Mouse (Mus musculus) limb, embryonic 13.5 days (tissue): ENCODE results near the gene Cldn15. TPM values are rescaled to one million over a fixed set of nuclear protein-coding genes. Genes with fewer than 3 reads are reported as not detected.

Experiments
- ATAC-seq: fragments of 200-750 bp; cut with Nextera tagmentation; 2 replicates; pipeline ENCODE4 v1.8.0; 2017; ENCODE audit warnings: low read depth, moderate number of reproducible peaks, moderate TSS enrichment; ENCODE audit not compliant: low FRiP score
- H3K27ac ChIP-seq: fragments of 300-500 bp; sonication (generic); 2 replicates; pipeline ENCODE4 v1.5.1; 2015; ENCODE audit warnings: inconsistent platforms, mild to moderate bottlenecking, moderate library complexity
- H3K27me3 ChIP-seq: fragments of 300-500 bp; sonication (generic); 2 replicates; pipeline ENCODE4 v1.6.1; 2015; ENCODE audit warnings: mild to moderate bottlenecking, inconsistent platforms
- H3K36me3 ChIP-seq: fragments of 300-500 bp; sonication (generic); 2 replicates; pipeline ENCODE4 v1.6.1; 2015; ENCODE audit warnings: inconsistent platforms, mild to moderate bottlenecking, moderate library complexity
- H3K4me1 ChIP-seq: fragments of 300-500 bp; sonication (generic); 2 replicates; pipeline ENCODE4 v1.6.1; 2015; ENCODE audit warnings: inconsistent platforms
- H3K4me2 ChIP-seq: fragments of 300-500 bp; sonication (generic); replicated peaks from 2 replicates; pipeline ENCODE4 v1.6.1; 2015; ENCODE audit warnings: inconsistent platforms, mild to moderate bottlenecking, moderate library complexity
- H3K4me3 ChIP-seq: fragments of 300-500 bp; sonication (generic); 2 replicates; pipeline ENCODE4 v1.5.1; 2015; ENCODE audit warnings: moderate library complexity, mild to moderate bottlenecking, inconsistent platforms
- H3K9ac ChIP-seq: fragments of 300-500 bp; sonication (generic); 2 replicates; pipeline ENCODE4 v1.6.1; 2015; ENCODE audit warnings: mild to moderate bottlenecking, inconsistent platforms
- H3K9me3 ChIP-seq: fragments of 300-500 bp; sonication (generic); 2 replicates; pipeline ENCODE4 v1.6.1; 2016; ENCODE audit warnings: inconsistent platforms
- WGBS: fragments of 180-500 bp; shearing (Covaris S2); methylation state at CpG from one replicate; pipeline ENCODE4 v1.1.7; 2015; 5-methylcytosine and 5-hydroxymethylcytosine counted together
- microRNA counts: library from miRNA; unstranded; fragments of <30 nt; microRNA quantifications from one replicate; lab custom pipeline; 2016
- microRNA-seq: library from miRNA; unstranded; fragments of <30 nt; microRNA quantifications from one replicate; pipeline ENCODE4, GENCODE M21; 2016
- polyA plus RNA-seq: library from polyadenylated mRNA; unstranded; fragments of >200 nt; fragmentation: Nextera tagmentation; extraction: Ambion mirVana; gene quantifications from 2 replicates; pipeline ENCODE4 v1.2.1, GENCODE M21; 2015

Gene Cldn15
- polyA plus RNA-seq, 1 experiment from 2014 or later, result 0.10 TPM

- peaks cover 63% of the 10 kb centered on the region for H3K36me3 ChIP-seq
- no peak overlapping the region for H3K27ac ChIP-seq
- H3K9me3 ChIP-seq, result no peaks in the 10 kb centered on the region
- 67% methylated on average over 7 of the region's 7 CpGs for WGBS
- no peak for ATAC-seq
- H3K27me3 ChIP-seq, result no peaks in the 10 kb centered on the region
- H3K4me3 ChIP-seq, result peak overlapping the region; percentile 84
- H3K4me2 ChIP-seq, result peak overlapping the region; percentile 88
- H3K4me1 ChIP-seq, result peaks cover 21% of the 10 kb centered on the region
- peak overlapping the region; percentile 95 for H3K9ac ChIP-seq
These were observed 22.0 kb downstream of the Cldn15 start for GRCm38 (mm10) chr5:136988420-136988819.

- Histone ChIP-seq H3K4me1 (peaks cover 21% of the 10 kb centered on the region), H3K36me3 (peaks cover 63% of the 10 kb centered on the region), H3K4me3 (no peak overlapping the region), H3K27me3 (no peaks in the 10 kb centered on the region), H3K4me2 (no peak overlapping the region), H3K9ac (no peak overlapping the region), H3K27ac (no peak overlapping the region), H3K9me3 (no peaks in the 10 kb centered on the region)
- ATAC-seq, result no peak
- WGBS, result 88% methylated on average over 6 of the region's 6 CpGs
These were observed 23.4 kb downstream of the Cldn15 start for GRCm38 (mm10) chr5:136989801-136990200.

- H3K9ac ChIP-seq, result no peak overlapping the region
- H3K36me3 ChIP-seq, result peaks cover 22% of the 10 kb centered on the region
- 65% methylated on average over 5 of the region's 5 CpGs for WGBS
- no peaks in the 10 kb centered on the region for H3K9me3 ChIP-seq
- no peak overlapping the region for H3K4me3 ChIP-seq
- H3K4me2 ChIP-seq, result no peak overlapping the region
- H3K27ac ChIP-seq, result no peak overlapping the region
- no peak for ATAC-seq
- peaks cover 14% of the 10 kb centered on the region; the same call in 1 of the 2 replicates for H3K4me1 ChIP-seq
- no peaks in the 10 kb centered on the region for H3K27me3 ChIP-seq
These were observed 33.0 kb downstream of the Cldn15 start for GRCm38 (mm10) chr5:136999449-136999848.

- no peak for ATAC-seq
- Histone ChIP-seq H3K4me1 (peaks cover 14% of the 10 kb centered on the region; the same call in 1 of the 2 replicates), H3K9ac (no peak overlapping the region), H3K4me2 (no peak overlapping the region), H3K27me3 (no peaks in the 10 kb centered on the region), H3K9me3 (no peaks in the 10 kb centered on the region), H3K4me3 (no peak overlapping the region), H3K27ac (no peak overlapping the region), H3K36me3 (peaks cover 10% of the 10 kb centered on the region)
- WGBS, result 84% methylated on average over 2 of the region's 2 CpGs
These were observed 34.2 kb downstream of the Cldn15 start for GRCm38 (mm10) chr5:137000612-137001011.

- no peaks in the 10 kb centered on the region for H3K4me1 ChIP-seq
- H3K27me3 ChIP-seq, result no peaks in the 10 kb centered on the region
- ATAC-seq, result no peak
- H3K9me3 ChIP-seq, result no peaks in the 10 kb centered on the region
- no peak overlapping the region for H3K27ac ChIP-seq
- WGBS, result 59% methylated on average over 8 of the region's 8 CpGs
- no peak overlapping the region for H3K4me2 ChIP-seq
- H3K9ac ChIP-seq, result no peak overlapping the region
- no peaks in the 10 kb centered on the region for H3K36me3 ChIP-seq
- H3K4me3 ChIP-seq, result no peak overlapping the region
These were observed 40.9 kb downstream of the Cldn15 start for GRCm38 (mm10) chr5:137007276-137007675.

- H3K27ac ChIP-seq, result no peak overlapping the region
- 32% methylated on average over 3 of the region's 3 CpGs for WGBS
These were observed 43.6 kb downstream of the Cldn15 start for GRCm38 (mm10) chr5:137009988-137010387.

GRCm38 (mm10) chr5:137012401-137012950 is 46.1 kb downstream of the Cldn15 start:
- Histone ChIP-seq H3K4me1 (no peaks in the 10 kb centered on the region), H3K9me3 (no peaks in the 10 kb centered on the region), H3K36me3 (no peaks in the 10 kb centered on the region), H3K27ac (no peak overlapping the region), H3K4me2 (no peak overlapping the region), H3K4me3 (no peak overlapping the region), H3K9ac (no peak overlapping the region), H3K27me3 (no peaks in the 10 kb centered on the region)
- no peak for ATAC-seq
- 81% methylated on average over 15 of the region's 15 CpGs for WGBS

More at GRCm38 (mm10) chr5:137009988-137010387, 43.6 kb downstream of the Cldn15 start:
- H3K27me3 ChIP-seq, result no peaks in the 10 kb centered on the region
- no peaks in the 10 kb centered on the region for H3K9me3 ChIP-seq
- H3K36me3 ChIP-seq, result no peaks in the 10 kb centered on the region
- no peaks in the 10 kb centered on the region for H3K4me1 ChIP-seq
- H3K4me3 ChIP-seq, result no peak overlapping the region
- H3K4me2 ChIP-seq, result no peak overlapping the region
- ATAC-seq, result no peak
- no peak overlapping the region for H3K9ac ChIP-seq

- WGBS, result 89% methylated on average over 3 of the region's 3 CpGs
These were observed 49.5 kb downstream of the Cldn15 start for GRCm38 (mm10) chr5:137015913-137016312.

GRCm38 (mm10) chr5:137024318-137024717 is 57.9 kb downstream of the Cldn15 start:
- no peak overlapping the region for H3K27ac ChIP-seq
- WGBS, result 57% methylated on average over 3 of the region's 3 CpGs
- no peak overlapping the region for H3K9ac ChIP-seq
- no peak for ATAC-seq
- H3K4me3 ChIP-seq, result no peak overlapping the region
- no peak overlapping the region for H3K4me2 ChIP-seq
- H3K4me1 ChIP-seq, result peaks cover 3% of the 10 kb centered on the region
- no peaks in the 10 kb centered on the region for H3K9me3 ChIP-seq
- peaks cover 61% of the 10 kb centered on the region for H3K27me3 ChIP-seq
- no peaks in the 10 kb centered on the region for H3K36me3 ChIP-seq

More at GRCm38 (mm10) chr5:137015913-137016312, 49.5 kb downstream of the Cldn15 start:
- no peak overlapping the region for H3K4me3 ChIP-seq
- H3K4me1 ChIP-seq, result no peaks in the 10 kb centered on the region
- no peak overlapping the region for H3K27ac ChIP-seq
- ATAC-seq, result no peak
- no peaks in the 10 kb centered on the region for H3K9me3 ChIP-seq
- no peaks in the 10 kb centered on the region for H3K27me3 ChIP-seq
- no peak overlapping the region for H3K9ac ChIP-seq
- no peaks in the 10 kb centered on the region for H3K36me3 ChIP-seq
- H3K4me2 ChIP-seq, result no peak overlapping the region

GRCm38 (mm10) chr5:137025132-137025531 is 58.7 kb downstream of the Cldn15 start:
- Histone ChIP-seq H3K4me3 (no peak overlapping the region), H3K27me3 (peaks cover 69% of the 10 kb centered on the region), H3K9me3 (no peaks in the 10 kb centered on the region), H3K9ac (no peak overlapping the region), H3K27ac (no peak overlapping the region), H3K36me3 (no peaks in the 10 kb centered on the region), H3K4me2 (0 out of 2 replicates have a peak overlapping the region, but pooled peaks have one; percentile 5), H3K4me1 (peaks cover 9% of the 10 kb centered on the region)
- ATAC-seq, result no peak
- under 1% methylated on average over 23 of the region's 23 CpGs for WGBS

MicroRNAs within 50 kb of the gene (microRNA counts, 519-probe panel; counts per million panel counts)
- microRNA mmu-miR-702 (lab: Ali Mortazavi, UCI), result not detected

Small RNA genes lying within 50 kb of the gene (microRNA-seq; reads per million reads assigned to microRNA genes)
- 18.3 reads per million, percentile 34 among the genes with 10 or more reads in this experiment for gene Mir702

Other genes starting within 250 kb of the Cldn15 start
- 136 and 141 TPM in 2 replicates for gene Col26a1, start 83.4 kb upstream of the Cldn15 start, polyA plus RNA-seq
- 60.4 and 65.8 TPM in 2 replicates for gene Ift22, start 58.5 kb upstream of the Cldn15 start, polyA plus RNA-seq
- gene Fis1, start 13.3 kb upstream of the Cldn15 start, polyA plus RNA-seq, result 263 and 274 TPM in 2 replicates
- gene Plod3, start 20.4 kb downstream of the Cldn15 start, polyA plus RNA-seq, result 63.1 and 65.1 TPM in 2 replicates
- 111 and 120 TPM in 2 replicates for gene Znhit1, start 21.4 kb downstream of the Cldn15 start, polyA plus RNA-seq
- 0.08 and 0.11 TPM in 2 replicates for gene Vgf, start 59.8 kb downstream of the Cldn15 start, polyA plus RNA-seq
- 156 and 159 TPM in 2 replicates for gene Ap1s1, start 79.5 kb downstream of the Cldn15 start, polyA plus RNA-seq
- gene Serpine1, start 105.7 kb downstream of the Cldn15 start, polyA plus RNA-seq, result 0.28 and 0.83 TPM in 2 replicates
- gene Trim56, start 149.6 kb downstream of the Cldn15 start, polyA plus RNA-seq, result 6.9 and 7.5 TPM in 2 replicates
- gene Muc3, start 182.7 kb downstream of the Cldn15 start, polyA plus RNA-seq, result not detected in 2 replicates
- 0.10 TPM in 1 of 2 replicates, not detected in the other for gene Muc3a, start 245.8 kb downstream of the Cldn15 start, polyA plus RNA-seq